ENCODE assay signal across 8 mouse cellular contexts in the genomic region with DNA sequence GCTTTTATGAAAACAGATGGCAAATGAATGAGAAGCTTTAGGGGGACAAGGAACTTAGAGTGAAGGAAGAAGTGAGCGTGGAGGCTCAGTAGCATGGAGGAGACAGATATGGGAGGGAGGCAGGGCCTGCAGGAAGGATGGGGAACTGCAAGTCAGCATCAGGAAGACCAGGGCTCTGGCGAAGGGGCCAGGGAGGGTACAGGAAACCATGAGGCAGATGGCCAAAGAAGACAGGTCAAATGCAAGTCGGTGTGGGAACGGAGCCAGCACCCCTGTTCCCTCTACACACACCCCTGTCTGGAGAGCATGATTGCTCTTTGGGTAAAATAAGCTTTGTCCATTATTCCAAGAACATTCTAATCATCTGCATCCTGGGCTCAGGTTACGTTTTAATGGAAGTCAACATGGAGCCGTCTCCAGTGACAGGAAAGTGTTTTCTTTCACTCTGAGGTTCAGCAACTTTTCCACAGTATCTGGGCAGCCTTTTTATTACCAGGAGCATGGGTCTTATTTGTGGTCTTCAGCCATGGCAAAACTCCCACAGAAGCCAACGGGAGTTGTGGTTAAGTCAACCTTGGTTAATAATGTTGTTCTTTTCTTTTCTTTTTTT.
DNase-seq lines count a peak whose midpoint lies in the region; ATAC-seq lines count a peak whose summit lies in the region.

No protein-coding gene starts in this region.

- peak; percentile 2 for DNase-seq in left cerebral cortex, adult 11 months (ENCODE audit: low spot score)
- DNase-seq in left cerebral cortex, adult 18-20 months (ENCODE audit: low spot score in 2 of 2): no peak
- DNase-seq in embryo, embryonic 10 days (ENCODE audit: low spot score): peak; percentile 13
- peak; percentile 58 to 68 for DNase-seq in kidney, postnatal 4 days
- DNase-seq in gastrocnemius, postnatal 25 days: no peak
- DNase-seq in ovary, postnatal 10 days (ENCODE audit: low spot score): no peak
- DNase-seq in spleen, postnatal 14 days (ENCODE audit: low spot score in 2 of 2): no peak

- peak; percentile 100 for ATAC-seq in megakaryocyte progenitor cell, adult 5-6 weeks (replicated peaks; ENCODE audit: poor library complexity)

Comparison
In these comparisons a context has a peak if more than half of its experiments do, and no peak if none do; other contexts are left out.
1. DNase-seq: peak in left cerebral cortex, adult 11 months (single experiment), embryo, embryonic 10 days (single experiment) and kidney, postnatal 4 days (2 of 2); none in left cerebral cortex, adult 18-20 months (0 of 2), gastrocnemius, postnatal 25 days (single experiment), ovary, postnatal 10 days (single experiment) and spleen, postnatal 14 days (0 of 2).